Mouse (Mus musculus) naive thymus-derived CD4-positive, alpha-beta T cell, adult 2 months (primary cell): ENCODE measurements at regions not wholly inside any gene's neighbourhood (a gene's known extent, or its start where the extent isn't known, plus 50 kb on each side); places are given as distances from the start of the nearest gene placed in this dataset.

Source experiments
- DNase-seq: peaks from one replicate; pipeline ENCODE4 v3.0.0-alpha.2; 2011; ENCODE audit warnings: low read depth

DNA sequence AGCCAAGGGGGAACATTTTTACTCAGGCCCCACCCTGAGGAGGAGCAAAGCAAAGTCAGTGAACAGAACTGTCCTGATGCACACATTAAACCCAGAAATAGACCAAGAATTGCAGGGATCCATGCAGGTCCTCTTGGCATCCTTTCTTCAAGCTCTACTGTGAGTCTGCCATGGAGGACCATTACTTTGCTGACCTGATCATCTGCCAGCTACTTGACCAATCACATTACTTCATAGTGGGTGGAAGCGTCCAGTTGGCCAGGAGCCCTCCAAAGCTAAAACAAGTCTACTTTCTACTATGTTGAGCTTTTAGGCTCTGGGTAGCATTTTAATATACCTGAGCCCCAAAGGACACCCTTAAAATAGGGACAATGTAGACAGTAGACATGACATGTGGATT, 98.6 kb upstream of the Lgalsl start:
- no peak for DNase-seq

DNA sequence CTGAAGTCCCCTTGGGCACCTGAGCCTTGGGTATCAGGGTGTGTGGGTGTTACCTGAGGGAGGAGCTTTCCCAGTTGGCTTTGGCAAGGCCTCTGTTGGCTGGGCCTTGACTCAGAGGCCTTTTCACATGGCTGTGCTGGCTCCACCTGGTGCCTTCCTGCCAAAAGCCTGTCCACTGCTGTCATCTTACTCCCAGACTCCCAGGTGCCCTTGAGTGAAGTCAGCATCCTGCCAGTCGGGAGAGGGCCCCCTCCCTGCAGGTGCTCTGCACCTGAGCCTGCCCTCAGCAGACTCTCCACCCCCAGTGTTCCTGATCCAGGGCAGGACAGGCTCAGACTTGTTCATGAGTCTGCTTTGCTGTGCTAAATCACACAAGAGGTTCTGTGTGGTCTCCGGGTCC, 99.2 kb upstream of the Lgalsl start:
- no peak for DNase-seq

DNA sequence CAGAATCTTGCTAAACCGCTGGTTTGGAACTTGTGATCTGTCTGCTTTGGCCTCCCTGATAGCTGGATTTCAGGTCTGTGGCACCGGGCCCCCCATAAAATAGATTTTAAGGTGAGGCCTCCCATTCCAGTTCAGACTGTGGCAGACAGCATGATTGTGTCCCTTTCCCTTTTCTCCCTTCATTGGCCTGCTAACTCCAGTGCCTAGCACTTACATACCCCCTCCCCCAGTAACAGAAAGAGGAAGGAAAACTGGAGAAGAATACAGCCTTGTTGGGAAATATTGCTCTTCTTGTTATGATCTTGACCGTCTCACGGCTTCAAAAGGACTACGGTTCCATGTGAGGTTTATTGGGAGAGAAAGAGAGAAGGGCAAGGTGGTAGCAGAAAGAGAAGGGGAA, 99.7 kb upstream of the Lgalsl start:
- no peak for DNase-seq

DNA sequence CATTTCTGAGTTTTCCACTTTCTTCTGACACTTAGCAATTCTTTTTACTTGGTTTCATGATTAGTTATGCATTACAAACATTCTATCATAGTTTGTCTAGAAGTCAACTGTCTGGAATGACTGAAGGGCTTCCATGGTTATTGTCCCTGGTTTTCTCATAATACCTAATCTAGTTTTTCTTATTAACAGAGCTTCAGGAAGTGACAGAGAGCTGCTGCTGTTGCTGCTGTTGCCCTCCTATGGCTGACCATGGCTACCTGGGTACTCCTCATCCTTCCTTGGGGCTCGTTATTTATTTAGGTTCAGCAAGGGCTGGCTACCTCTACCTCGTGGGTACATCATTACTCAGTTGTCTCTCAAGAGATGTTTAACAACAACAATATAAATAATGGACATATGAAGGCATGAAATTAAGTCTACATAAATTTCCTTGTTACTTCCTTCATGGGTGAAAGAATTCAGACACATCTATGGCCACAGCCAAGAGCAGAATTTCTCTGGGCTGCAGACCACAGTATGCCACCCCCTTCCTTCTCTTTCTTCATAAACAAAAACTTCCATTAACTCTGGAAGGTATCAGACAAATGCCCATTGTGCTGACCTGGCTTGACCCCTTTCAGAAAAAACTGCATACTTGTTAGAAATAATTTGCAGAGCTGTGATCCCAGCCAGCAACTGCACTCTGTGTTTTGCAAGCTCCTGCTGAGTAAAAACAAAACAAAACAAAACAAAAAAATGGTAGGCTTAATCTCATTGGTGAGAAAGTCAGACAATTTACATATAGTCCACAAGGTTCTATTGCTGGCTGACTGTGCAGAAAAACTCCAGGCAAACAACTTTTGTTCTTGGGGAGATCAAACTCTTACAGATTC, 103.6 kb upstream of the Lgalsl start:
- no peak for DNase-seq

DNA sequence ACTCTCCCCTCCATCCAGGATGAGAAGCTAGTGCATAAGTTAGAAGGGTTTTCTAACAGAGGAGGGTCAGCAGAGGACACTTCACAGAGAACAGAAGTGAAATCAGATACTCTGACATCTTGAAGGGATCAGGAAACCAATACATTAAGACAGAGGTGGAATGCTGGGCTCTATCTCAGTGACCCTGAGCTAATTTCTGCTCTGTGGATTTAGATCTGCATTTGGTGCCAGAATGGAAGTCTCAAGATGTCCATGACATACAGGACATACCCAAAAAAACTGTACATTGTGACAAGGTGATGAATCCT, 104.2 kb upstream of the Lgalsl start:
- no peak for DNase-seq

DNA sequence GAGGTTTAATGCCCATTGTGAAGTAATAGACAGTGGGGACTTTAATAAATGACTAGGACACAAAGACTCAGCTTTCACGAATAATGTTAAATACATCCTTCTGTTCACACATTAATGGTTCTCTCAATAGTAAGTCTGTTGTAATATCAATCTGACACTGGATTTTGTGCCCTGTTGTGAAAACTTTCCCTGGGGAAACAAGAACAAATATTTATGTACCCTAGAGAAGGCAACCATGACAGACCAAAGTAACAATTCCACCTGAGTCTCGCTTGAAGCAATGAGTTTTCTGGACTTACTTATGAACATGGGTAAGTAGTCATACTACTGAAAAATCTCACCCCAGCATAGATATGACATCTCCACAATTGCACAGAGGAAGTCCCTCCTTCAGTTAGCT, 105.1 kb upstream of the Lgalsl start:
- DNase-seq = no peak

DNA sequence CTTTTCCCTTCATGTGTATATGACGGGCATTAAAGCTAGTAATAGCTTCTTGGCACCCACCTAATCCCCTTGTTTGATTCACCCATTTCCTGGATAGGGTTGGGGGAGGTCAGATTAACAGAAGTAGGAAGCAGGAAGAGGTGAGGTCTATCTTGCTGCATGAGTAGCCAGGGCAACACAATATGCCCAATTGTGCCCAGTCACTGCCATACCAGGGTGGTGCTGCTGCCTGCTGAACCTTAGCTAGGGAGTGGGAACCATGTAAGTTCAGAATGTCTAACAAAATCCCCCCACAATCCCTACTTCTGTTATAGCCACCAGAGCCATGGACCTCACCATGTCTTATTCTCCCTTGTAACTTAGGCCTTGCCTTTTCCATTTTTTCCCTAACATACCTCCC, 106.1 kb upstream of the Lgalsl start:
- no peak for DNase-seq

DNA sequence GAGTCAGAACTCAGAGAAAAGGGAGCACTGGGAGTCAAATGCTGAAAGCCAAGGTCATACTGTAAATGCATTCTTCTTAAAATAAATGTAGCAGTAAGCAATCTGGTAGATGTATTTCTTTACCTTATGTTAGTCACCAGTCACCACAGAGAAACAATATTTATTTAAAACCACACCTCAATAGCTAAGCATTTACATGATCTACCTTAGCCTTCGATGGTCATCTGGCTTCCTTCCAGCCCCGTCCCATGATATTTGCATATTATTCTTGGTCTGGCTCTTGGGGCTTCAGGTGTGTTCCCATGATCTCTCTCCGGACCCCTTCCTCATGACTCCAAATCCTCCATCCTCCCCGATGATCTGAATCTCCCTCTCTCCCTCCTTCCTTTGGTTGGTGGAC, 107.1 kb upstream of the Lgalsl start:
- no peak for DNase-seq

DNA sequence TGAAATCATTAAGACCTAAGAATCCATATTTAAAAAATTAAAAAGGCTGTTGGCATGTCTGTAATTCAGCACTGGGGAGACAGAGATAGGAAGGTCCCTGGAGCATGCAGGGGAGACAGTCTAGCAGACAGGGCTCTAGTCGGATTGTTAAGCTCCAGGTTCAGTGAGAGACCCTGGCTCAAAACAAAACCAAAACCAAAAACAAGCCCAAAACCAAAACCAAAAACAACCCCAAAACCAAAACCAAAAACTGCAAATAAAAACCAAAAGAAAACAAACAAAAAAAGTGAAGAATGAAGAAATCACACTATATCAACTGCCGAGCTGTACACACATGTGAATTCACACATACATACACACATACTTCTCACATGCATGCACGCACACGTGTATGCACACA, 108.8 kb upstream of the Lgalsl start:
- no peak for DNase-seq

DNA sequence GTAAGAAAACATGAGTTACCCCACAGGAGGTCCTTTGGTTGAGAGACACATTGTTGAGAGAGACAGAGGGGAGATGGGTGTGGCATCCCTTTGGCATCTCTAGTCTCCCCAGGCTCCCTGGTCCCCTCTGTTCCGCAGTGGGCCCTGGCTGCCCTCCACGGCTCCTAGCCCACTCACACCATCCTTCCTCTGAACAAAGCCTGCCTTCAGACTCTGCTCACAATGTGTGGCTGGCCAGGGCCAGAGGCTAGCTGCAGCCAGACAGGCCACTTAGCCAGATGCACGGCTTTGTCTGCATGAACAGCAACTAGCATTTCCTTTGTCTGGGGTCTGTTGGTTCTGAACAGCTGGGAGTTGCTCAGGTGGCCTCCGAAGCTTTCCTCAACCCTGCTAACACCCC, 110.7 kb upstream of the Lgalsl start:
- DNase-seq = no peak

DNA sequence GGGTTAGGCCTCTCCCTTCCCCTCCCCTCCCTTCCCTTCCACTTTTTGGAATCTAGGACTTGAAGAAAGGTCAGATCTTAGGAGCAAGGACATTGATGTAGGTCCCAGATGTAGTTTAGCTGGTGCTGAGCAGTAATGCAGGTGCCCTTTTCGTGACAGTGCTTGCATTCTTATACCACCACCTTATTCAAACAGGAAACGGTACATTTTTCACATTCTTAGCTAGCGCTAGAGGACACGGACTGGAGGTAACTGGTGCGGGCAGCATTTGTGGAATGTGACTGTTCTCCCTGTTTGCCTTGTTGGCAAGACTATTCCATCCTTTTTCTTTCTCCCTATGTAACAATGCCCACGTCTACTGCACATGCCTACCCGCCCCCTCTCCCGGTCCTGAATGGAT, 124.7 kb upstream of the Lgalsl start:
- no peak for DNase-seq

DNA sequence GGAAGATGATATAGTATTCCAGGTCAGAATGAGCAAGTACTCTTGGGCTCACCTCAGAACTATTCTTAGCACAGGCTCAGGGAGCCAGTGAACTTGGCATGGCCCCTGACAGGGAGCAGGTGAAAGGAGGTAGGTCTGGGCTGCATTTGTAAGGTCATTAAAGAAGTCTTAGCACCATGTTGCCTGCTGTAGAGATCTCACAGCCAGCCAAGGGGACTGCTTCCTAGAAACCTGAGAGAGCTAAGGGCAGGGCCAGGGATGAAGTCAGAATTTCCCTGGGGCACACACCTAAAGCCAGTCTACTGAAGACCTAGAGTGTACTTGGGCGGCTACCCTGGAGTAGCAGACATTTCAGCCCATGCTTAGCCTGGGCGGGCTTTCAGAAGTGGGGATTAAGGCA, 126.9 kb upstream of the Lgalsl start:
- no peak for DNase-seq

DNA sequence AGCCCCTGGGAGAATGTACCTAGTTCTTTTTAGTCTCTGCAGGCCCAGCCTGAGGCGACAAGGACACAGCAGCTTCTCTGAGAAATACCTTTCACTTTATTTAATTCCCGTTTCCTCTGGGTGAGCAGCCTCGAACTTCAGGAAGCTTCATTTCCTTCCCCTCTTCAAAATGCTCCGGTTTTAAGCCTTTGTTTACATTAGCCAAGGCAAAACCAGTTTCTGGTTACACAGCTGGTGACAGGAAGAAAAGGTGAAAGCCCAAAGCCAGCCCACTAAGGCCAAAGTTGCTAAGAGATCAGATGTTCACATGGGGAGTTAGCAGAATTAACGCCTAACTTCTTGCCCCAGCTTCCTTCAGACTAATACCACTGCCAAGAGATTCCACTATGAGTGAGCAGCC, 127.4 kb upstream of the Lgalsl start:
- DNase-seq = peak; percentile 21

DNA sequence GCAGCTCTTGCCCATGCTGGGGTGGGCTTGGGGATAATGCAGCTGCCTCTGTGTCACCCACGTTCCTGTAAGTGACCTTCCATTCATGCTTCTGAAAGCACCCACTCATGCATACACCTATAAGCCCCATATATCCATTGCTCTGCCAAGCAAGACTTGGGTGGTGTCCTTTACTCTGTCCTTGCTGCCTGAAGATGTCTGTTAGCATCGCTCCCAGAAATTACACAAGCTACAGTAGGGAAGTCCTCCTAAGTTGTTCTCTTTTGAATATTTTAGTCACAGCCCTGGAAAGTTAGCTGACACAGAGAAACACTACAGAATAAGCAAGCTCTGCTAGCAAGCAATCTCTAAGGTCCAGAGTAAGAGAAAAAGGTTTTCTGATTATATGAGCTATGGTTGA, 129.2 kb upstream of the Lgalsl start:
- DNase-seq = no peak

DNA sequence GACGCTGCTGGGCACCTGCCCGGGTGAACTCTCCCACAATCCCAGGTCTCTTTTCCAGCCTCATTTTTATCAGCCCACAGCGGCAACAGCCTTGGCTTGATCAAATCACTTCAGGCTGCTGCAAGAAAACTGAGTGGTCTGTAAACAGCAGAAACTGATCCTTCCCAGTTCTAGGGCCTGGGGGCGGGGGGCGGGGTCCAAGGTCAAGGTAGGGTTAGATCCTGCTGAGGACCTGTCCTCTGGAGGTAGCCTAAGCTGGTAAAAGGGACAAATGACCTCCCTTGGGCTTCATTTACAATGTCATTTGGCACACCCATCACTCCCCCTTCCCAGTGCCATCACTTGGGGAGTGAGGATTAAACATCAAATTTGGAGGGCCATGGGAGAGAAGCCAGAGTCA, 129.9 kb upstream of the Lgalsl start:
- no peak for DNase-seq

DNA sequence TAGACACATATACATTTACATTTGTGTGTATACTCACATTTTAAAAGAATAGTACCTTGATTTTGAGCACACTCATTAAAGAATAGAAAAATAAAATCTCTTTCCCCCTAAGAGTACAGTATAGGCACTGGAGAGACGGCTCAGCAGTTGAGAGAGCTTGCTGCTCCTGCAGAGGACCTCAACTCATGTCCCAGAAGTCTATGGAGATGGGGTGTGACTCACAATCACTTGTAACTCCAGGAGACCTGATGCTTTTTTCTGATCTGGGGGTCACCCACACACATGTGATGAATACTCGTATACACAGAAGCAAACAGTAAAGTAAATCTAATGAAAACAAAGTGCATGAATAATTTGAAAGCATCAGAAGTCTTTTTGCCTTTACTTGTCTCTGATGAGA, 129.5 kb upstream of the Peli1 start:
- no peak for DNase-seq

DNA sequence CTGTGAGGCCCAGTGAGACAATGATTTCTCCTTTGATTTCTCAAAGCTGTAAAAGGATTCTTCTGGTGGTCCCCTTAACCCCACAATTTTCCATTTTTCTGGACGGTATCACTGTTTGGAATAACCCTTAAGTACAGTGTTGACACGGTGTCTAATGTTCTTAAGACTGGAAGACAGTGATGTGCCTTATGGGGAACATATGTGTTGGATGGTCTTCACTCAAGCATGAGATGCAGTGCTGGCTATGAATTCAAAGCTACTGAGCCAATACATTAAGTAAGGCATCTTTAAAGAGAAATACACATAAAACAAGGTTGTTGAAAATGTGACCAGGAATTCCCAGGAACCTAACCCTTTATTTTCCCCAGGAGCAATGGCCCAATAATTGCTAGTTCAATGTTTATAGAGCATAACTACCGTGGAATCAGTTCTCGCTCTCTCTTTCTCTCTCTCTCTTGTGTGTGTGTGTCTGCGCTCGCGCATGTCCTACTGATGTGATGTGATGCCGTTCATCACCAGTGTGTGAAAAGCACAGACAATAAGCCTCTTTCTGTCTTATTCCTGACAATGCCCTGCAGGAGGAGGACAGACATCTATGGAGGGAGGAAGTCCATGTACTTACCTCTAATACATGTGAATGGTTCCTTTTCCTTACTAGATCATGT, 125.4 kb upstream of the Peli1 start:
- DNase-seq = no peak

DNA sequence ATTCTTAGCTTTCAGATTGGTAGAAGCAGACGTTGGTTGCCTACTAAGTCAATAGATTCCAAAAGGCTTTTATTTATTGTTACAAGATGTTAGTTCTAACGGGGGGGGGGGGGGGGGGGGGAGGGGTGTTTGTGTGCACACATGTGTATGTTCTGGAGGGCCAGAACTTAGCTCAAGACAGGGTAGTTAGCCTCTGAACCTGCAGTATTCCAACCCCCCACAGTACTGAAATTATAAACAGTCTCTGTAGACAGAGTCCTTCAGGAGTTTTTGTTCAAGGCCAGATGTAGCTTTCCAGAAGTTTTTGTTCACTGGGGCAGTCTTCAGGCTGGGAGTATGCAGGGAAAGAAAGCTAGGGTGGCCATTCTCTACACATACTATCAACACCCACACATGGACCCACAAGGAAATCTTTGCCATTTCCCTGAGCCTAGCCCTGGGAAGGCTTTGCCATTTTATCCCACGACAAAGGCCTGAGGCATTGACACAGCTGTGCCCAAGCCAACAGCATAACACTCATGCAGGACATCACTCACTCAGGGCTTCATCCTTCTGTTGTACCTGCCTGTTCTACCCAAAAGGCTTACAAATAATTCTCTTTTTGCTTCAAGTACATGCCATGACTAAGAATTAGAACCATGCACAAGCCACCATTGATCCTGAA, 123.6 kb upstream of the Peli1 start:
- DNase-seq = no peak

DNA sequence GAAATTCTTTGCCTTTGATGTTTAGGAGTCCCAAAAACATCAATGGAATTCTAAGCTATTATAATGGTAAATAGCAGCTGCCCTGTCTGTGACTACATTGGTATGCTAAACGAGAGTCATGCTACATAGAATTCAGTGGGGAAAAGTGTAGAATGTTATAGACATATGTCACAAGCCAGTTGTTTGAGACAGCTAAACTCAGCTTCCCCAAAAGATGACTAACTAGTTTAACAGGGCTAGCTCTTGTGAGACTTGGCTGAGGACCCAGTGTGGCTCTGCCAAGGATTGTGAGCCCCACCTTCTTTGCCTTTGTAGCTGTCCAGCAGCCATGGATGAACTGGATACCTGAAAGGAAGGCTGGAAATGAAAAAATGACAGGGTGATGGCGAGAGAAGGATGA, 122.8 kb upstream of the Peli1 start:
- DNase-seq = no peak

DNA sequence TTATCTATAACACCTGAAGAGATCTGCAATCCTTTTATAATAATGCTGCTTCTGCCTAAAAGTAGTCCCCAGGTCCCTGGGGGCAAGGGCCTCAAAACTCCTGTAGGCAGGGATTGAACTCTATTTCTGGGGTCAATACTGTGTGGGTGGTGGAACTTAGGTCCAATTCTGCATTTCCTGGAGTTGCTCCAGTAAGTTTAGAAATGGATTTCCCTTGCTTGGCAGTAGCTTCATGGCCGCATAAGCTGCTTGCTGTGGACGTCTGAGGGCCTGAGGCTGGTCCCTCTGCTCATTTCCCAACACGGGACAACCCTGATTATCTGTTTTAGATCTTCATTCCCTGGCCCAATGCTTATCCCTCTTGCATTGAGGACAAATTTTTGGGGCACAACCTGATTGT, 118.0 kb upstream of the Peli1 start:
- no peak for DNase-seq

DNA sequence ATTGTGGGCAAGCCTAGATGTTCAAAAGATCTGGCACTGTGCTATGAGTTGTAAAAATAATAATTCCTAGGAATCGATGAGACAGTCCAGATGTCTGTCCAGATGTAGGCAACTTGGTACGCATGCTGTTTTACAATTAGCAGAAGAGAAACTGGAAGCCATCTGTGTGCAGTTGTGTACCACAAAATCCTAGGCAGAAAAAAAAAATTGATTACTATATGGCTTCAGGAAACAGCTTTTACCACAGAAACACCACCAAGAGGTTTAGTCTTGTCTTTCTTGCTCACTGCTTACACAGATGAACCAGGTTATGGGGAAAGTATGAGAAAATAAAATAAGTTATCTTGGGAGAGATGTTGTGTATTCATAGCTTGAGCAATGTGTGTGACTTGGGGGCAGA, 109.5 kb upstream of the Peli1 start:
- DNase-seq = no peak

DNA sequence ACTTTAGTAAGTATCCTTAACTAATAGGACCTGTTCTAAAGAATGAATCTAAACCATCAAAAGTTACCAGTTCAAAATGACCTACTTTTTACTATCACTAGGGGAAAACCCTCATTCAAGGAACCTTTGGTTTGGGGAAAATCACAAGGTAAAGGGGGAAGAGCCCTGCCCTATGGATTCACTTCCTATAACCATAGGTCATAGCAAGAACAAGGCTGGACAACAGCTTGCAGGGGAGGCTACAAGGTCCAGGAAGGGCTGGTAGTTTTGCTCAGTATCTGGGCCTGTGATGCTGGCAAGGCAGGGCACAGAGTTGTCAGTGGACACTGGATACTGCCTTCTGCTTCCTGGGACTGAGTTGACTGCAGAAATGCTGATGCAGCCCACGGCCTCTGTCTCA, 109.1 kb upstream of the Peli1 start:
- no peak for DNase-seq

DNA sequence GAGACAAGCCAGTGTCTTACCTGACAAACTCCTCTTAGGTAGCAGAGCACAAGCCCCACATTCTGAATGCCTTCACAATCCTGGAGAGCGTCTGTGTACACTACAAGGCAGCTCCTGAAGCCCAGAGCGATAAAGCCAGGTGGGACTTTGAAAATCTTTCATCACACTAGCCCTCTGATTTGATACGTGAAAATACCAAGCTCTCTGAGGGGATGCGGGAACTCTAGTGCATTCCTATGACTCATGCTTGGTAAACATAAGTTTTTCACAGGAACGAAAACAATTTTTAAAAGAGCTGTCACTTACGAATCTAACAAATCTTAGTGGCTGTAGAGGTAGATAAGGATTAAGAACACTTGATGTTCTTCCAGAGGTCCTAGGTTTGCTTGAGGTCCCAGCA, 108.6 kb upstream of the Peli1 start:
- DNase-seq = no peak
